Mouse (Mus musculus): ENCODE results near the gene Hoxd8.

The Hoxd8 gene

DNA sequence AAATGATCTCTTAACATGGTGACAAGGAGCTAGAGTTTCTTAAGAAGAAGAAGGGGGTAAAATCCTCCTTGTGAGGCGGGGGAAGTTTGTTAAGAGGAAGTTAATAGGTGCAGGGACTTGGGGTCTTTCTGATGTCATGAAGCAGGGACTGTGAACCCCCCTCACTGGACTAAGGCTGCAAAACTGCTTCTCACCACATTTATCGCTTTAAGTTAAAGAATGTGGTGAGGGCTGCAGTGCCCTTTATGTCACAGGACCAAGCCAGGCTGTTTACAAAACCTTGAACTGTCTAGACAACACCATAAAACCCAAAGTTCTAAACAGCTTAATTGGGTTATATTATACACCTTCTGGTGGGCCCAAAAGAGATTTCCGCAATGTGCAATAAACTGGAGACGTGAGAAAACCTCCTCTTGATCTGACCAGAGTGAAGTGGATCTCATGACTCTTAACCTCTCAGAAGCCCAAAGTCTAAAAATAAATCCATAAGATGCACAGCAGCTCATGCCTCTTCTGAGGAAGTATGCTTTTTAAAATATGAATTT, 19.3 kb upstream of the Hoxd8 start:
- DNase-seq (ENCODE audit: extremely low spot score, low spot score), result peak; percentile 26

DNA sequence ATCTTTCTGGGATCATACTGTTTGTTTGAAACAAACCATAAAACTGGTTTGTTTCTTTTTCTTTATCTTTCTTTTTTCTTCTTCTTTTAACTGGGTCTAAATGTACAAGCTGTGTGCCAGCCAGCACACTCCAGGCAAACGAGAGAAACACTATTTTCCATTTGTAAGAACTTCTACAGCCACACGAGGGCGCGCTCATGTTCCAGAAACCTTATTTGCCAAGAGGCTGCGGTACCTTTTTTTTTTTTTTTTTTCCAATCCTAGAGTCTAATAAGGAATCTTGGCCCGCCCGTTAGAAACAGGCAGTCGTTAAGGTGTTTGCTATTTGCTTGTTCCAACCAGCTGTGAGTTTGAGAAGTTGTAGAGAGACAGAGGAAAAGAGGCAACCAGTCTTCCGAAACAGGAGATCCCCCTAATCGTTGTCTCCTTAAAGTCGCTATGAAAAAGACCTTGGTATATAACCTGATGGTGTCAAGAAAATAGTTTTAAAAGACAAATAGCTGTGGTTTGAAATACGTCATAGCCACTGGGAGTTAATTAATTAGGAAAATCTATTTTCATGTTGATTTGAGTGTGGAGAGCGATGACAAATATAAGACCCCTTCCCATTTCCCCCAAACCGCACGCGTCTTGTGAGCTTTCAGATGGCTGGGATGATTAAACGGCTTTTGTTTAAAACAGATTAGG, 18.0 kb upstream of the Hoxd8 start:
- DNase-seq (ENCODE audit: extremely low spot score, low spot score), result peak; percentile 77

DNA sequence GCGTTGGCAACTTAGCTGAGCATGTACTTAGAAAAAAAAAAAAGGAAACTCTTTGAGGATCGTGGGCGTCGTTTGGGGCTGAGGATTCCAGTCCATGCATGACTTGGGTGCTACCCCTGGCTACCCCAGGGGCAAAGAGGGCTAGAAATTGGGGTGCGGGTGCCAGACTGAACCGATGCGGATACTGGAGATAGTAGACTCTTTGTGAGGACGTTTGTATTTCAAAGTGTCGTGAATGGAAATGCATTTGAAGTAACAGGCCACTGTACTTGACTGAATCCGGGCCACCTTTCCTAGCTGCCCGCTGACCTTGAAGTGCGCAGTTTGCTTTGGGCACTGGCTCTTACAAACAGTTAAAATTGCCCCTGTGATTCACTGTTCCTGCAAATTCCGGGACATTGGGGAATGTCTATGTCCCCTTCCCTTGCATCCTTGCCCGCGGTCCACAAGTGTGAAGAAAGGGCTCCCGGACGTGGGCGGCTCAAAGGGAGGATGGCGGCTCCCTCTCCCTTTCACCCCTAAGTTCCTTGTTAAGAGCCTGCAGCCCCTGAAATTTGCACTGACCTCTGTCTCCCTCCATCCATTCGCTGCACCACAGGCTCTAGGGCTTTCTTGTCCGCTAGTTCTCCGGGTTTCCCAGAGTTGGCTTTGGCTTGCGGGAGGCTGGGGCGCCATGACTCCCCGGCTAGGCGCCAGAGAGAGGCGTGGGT, 17.3 kb upstream of the Hoxd8 start:
- no peak for DNase-seq (ENCODE audit: extremely low spot score, low spot score)

DNA sequence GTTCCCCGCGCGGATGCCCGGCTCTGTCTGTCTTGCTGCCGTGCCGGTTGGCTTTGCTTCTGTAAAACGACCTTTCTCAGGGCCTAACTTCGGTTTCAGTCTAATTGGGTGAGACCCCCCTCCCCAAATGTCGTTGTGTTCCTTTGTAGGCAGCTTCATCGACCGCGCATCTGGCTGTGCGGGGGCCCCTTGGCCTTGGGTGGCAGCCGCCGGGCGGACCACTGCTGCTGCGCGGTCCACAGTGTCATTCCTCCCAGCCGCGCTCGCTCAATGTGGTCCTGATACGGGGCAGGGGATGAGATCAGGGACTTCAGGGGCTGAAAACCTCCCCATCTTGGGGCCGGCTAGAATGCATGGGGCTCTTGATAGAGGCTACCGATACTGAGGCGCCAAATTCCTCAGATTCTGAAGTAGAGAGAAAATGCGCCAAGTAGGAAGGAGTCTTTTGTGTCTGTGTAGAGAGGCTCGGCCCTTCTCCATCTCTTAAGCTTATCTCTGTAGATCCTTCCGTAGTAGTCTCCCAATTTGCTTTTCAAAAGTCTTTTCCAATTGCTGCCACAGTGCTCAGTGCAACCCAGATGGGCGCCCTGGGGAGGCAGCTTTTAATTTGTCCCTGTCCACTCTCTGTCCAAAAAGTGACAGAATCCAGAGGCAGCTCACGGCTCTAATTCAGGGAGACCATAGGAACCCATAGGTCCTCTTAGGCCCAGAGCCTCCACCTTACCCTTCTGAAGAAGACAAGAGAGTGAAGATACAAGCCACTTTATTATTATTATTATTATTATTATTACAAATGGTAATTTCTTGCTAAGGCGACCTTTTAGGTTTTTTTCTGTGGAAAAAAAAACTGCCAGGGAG, 16.5 kb upstream of the Hoxd8 start:
- DNase-seq (ENCODE audit: extremely low spot score, low spot score), result peak; percentile 71

DNA sequence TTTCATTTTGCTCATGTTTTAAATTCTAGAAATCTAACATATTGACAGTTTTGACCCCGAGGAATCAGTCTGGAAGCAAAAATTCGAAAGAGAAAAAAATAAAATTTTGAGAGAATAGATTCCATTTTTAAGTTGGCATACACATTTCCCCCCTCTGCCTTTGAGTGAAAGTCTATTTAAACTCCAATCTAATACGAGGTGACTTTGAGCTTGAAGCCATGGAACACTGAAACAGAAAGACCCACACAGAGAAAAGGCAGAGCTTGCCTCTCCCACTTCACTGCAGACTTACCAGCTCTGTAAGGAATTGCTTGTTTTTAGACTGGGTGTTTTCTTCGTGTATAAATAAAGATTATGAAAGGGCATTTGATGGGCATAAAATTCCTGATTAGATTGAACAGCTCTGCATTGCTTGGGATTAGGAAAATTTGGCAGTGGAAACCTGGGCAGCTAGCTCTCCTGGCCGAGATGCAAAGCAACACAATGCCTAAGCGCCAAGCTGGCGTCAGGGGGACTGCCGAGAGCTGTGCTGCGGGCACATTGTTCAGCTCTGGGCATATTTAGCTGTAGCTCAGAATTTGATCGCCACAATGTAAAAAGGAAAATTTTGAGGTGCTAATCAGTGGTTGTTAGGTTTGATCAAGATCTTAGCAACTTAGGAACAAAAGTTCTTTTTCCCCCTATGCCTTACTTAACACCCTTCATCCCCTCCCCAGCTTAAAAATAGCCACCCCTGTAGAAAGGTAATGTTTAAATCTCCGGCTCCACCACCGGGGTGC, 15.4 kb upstream of the Hoxd8 start:
- no peak for DNase-seq (ENCODE audit: extremely low spot score, low spot score)

DNA sequence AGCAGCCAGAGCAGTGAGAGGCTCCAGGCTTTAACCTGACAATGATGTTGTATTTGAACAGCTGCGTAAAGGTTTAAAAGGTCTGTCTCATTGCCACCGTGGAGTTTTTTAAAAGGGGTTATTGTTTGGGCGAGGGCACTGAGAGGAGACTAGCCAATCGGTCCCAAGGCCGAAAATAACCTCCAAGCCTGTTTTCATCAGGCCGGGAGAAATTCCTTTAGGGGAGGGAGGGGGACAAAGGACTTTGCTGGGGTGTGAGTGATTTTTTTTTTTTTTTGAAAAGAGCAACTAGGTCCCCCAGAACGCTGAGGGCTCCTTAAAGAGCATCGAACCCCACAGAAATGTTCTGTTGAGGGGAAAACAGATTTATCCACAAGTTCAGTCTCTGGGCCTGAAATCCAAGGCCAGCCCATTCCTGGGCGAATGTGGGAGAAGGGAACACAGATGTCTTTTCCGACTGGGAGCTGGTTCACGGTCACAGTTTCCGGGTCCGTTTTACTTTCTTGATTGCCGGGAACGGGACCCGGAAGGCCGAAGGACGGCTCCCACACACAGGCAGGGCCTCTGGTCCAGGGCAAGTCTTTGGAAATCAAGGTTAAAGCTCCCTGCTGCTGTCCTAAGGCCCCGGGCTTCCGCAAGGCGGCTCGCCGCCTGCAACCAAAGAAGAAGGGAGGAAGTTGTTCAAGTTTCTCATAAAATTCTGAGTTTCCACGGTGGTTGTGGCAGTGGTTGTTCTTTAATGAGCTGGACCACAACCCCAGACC, 14.7 kb upstream of the Hoxd8 start:
- no peak for DNase-seq (ENCODE audit: extremely low spot score, low spot score)

DNA sequence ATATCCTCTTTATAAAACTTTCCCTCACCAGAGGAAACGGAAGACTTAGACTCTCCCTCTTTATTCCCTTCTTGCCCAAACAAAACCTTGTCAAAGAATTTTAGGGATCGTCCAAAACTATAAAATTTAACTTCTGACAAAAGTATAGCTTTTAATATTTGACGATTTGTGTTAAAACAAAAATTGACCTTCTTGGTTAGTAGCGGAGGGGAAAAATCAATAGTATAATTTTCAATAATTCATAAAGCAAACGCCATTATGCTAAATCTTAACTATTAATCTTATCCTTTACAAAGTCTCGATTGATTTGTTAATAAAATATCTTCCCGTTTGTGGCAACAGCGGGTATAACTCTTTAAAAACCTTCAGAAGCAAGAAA, 14.1 kb upstream of the Hoxd8 start:
- no peak for DNase-seq (ENCODE audit: extremely low spot score, low spot score)

DNA sequence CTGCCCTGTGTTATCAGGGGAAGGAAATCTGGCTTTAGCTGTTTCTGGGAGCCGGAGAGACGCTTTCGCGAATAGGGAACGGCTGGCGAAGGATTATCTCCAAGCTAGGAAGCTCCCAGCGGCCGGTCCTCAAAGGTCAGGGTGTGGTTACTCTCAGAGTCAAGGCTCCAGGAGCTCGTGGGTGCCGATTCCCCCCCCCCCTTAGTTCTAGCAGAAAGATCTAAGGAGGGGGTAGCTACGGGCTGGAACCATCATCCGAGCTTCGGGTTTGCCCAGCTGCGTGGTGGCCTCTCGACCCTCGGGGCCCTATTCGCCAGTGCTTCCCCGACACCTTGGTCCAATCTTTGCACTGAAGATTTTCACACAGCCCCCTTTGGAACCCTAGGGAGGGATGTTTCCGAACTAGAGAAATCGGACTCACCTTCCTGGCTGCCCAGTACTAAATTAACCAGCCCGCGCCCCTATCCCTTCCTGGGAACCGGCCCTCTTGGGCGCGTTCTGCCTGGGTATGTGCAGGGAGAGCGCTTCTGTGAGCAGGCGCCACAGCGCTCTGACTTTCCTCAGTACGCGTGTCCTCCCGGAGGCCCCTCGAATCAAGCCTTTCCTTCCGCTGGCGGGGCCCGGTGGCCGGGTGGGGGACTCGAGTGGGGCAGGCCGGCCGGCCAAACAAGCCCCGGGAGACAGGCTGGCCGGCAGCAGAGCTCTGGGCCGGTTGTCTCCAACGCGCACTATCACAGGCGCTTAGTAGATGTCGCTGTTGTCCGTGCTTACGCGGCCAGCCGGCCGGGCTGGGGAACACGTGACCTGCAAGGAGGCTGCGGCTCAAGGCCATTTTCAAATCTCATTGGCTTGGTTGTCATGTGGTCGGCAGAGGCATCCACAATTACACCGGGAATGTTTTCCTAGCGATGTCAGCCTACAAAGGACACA, 13.1 kb upstream of the Hoxd8 start, which contains the start of gene Hoxd10:
TSS of gene Hoxd10 (plus strand) at position 903 of the 930 bp plus-strand sequence.
- DNase-seq (ENCODE audit: extremely low spot score, low spot score), result peak; percentile 90

DNA sequence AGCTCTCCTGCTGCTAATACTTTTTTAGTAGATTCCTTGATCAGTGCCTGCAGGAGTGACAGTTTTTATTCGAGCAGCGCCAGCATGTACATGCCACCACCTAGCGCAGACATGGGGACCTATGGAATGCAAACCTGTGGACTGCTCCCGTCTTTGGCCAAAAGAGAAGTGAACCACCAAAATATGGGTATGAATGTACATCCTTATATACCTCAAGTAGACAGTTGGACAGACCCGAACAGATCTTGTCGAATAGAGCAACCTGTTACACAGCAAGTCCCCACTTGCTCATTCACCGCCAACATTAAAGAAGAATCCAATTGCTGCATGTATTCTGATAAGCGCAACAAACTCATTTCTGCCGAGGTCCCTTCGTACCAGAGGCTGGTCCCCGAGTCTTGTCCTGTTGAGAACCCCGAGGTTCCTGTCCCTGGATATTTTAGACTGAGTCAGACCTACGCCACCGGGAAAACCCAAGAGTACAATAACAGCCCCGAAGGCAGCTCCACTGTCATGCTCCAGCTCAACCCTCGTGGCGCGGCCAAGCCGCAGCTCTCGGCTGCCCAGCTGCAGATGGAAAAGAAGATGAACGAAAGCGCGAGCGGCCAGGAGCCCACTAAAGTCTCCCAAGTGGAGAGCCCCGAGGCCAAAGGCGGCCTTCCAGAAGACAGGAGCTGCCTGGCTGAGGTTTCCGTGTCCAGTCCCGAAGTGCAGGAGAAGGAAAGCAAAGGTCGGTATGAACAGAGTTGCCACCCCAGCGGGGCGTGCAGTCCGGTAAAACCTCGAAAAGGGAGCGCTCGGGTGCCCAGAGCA, 12.2 kb upstream of the Hoxd8 start:
- DNase-seq (ENCODE audit: extremely low spot score, low spot score), result no peak

DNA sequence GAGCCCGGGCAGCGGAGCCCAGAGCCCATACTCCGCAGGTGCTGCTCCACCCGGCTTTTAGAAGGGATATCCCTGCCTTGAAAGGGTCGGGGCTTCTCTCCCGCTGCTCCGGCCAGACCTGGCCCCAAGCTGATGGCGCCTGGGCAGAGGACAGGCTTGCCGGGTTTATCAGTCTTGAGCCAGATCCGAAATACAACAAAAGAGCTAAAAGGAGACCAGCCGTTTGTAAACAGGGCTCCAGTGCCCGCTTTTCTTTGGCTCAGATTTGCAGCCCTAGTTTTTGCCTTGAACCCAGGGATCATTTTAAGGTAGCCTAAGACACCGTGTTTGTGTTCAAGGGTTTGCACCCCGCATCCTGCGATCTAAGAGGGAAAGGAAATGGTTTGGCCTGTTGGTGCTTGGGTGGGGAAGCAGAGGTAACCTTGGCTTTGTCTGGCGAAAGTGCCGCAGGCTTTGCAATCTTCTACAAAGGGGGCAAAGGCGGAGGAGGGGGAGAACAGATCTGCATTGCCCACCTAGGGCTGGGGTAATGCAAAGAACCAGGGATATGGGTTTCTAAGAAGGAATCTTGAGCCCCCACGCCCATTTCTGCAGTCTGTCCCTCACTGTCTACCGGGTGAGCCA, 11.5 kb upstream of the Hoxd8 start:
- peak; percentile 67 for DNase-seq (ENCODE audit: extremely low spot score, low spot score)

DNA sequence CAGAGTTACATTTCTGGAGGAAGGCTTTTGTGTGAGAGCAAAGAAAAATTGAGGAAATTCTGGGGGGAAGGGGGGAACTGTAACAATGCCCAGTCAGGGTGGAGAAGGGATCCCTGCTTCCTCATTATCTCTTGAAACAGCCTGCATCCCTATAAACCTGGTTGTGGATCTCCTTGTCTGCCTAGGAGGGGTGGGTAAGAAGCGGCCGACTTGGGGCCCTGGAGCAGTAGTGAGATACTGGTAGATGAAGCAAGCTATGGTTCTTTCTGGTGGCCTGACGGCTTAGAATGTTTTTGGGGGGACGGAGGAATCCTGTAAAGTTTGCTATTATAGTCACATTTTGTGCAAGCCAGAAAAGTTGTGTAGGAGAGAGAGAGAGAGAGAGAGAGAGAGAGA, 11.0 kb upstream of the Hoxd8 start:
- DNase-seq (ENCODE audit: extremely low spot score, low spot score), result no peak

DNA sequence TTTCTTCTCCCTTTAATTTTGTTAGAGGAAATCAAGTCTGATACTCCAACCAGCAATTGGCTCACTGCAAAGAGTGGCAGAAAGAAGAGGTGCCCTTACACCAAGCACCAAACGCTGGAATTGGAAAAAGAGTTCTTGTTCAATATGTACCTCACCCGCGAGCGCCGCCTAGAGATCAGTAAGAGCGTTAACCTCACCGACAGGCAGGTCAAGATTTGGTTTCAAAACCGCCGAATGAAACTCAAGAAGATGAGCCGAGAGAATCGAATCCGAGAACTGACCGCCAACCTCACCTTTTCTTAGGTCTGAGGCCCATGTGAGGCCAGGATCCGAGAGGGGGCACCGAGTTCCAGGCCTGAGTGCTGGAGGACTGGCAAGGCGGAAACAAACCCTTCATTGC, 10.3 kb upstream of the Hoxd8 start:
- DNase-seq (ENCODE audit: extremely low spot score, low spot score), result peak; percentile 73

DNA sequence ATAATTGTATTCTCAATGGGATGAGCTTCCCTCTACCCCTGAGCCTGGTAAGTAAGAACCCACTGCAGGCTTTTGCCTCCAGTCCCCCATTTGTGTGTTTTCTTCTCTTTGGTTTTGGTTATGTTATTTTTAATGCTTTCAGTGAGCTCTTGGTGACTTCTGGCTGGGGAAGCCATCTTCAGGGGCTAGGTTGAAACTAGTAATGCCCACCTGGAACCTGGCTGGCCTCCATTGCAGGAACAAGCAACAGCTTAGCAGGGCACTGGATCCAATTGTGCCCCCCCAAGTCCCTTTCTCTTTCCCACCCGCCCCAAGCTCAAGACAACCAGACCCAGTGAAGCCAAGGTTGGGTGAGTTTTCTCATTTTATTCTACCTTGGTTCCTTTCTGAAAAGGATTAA, 9.0 kb upstream of the Hoxd8 start:
- no peak for DNase-seq (ENCODE audit: extremely low spot score, low spot score)

DNA sequence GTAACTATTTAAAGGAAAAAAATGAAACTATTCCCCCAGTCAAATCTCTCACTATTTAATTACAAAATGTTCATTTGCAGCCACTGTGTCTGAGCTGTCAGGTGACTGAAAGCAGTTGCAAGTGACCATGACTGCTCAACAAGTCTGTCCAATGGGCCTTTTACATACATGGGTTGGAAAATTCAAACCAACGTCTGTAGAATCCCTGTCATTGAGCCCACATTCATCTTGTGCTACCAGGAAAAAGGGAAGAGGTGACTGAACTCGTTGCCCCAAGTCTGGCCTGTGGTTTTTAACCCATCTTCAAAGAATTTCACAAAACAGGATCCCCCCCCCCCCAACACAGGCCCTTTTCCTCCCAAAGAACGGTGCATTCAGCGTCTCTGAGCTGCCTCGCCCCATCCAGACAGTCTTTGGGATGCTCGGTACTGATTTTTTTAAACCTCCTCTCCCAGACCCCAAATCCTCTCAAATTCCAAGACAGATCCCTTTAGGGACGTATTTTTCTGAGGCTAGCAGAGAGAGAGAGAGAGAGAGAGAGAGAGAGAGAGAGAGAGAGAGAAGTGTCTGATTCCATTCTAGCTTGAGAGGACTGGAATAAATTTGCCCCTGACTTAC, 8.5 kb upstream of the Hoxd8 start:
- DNase-seq (ENCODE audit: extremely low spot score, low spot score), result peak; percentile 37

DNA sequence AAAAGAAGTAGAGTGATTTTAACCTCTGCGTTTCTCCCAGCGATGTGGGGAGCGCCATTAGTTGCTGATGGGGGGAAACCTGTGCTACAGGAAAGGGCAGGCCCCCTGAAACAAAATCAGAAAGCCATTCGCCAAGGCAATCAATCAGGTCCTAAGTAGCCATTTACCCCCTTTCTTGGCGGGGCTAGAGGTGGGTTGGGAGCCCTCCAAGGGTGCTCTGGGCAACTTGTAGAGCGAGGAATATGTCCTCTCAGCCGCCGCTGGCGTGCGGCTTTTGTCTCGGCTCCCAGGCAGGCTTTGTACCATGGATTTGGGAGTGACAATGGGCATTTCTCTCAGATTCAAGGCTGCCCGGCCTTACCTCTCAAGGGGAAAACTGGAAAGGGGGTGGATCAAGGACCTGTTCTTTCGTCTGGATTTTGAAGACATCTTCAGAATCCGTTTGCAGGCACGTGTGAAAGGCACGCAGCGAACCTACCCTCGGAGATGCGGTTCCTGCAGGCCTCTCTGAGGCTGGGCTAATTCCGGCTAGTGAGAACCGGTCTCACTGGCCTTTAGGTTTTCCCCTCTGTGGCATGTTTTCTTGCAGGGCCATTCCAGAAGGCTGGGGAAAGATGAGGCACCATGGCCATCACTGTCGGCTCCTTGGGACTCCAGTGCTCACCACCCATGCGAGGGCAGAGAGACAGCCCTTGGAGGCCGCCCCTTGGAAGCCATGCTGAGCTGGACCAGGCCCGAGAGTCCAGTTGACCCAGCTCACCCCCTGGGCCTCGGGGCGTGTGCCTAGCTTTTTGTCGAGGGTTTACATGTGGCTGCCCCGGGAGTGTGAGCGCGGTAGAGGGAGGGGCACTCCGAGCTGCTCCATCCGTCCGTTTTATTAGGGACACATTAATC, 7.7 kb upstream of the Hoxd8 start:
- DNase-seq (ENCODE audit: extremely low spot score, low spot score), result peak; percentile 58

DNA sequence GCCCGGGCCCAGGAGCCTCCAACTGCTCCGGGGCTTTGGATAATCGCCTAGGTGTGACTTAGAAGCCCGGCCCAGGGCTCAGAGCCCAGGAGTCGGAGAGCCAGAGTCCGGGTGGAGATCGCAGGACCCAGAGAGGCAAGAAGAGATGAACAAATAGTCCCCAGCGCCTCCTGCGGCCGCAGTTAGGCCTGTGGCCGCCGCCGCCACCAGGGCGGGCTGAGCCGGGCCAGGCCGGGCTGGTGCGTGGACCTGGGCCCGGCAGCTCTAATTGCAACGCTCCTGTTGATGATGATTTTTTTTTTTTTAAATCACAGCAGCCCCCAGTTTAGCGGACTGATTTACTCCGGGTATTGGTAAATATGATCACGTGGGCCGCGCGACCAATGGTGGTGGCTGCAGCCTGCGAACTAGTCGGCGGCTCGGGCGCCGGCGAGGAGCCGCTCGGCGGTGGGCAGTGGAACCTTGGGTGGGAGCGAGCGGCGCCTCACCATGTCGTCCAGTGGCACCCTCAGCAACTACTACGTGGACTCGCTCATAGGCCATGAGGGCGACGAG, 6.8 kb upstream of the Hoxd8 start, which contains the start of gene Hoxd9:
TSS of gene Hoxd9 (plus strand) at position 161 of the 555 bp plus-strand sequence.
- peak; percentile 85 for DNase-seq (ENCODE audit: extremely low spot score, low spot score)
